Mouse (Mus musculus) adrenal gland, postnatal 25 days (tissue): ENCODE data around the gene Sac3d1. TPM values are rescaled to one million over a fixed set of nuclear protein-coding genes. Genes with fewer than 3 reads are reported as not detected.

Experiments used
- DNase-seq: peaks from one replicate; pipeline ENCODE4 v3.0.0; 2021; ENCODE audit warnings: mixed read lengths
- total RNA-seq: library from RNA; stranded (reverse); gene quantifications from 2 replicates; pipeline ENCODE4 v1.2.3, GENCODE M21; 2021

Gene Sac3d1
- total RNA-seq, 1 experiment from 2014 or later, result 19.5 TPM

- no peak for DNase-seq
Observed at GRCm38 (mm10) chr19:6118677-6119185, 281 bp upstream of the Sac3d1 start.

GRCm38 (mm10) chr19:6117346-6117985 lies 984 bp downstream of the Sac3d1 start:
- DNase-seq, result no peak

DNA sequence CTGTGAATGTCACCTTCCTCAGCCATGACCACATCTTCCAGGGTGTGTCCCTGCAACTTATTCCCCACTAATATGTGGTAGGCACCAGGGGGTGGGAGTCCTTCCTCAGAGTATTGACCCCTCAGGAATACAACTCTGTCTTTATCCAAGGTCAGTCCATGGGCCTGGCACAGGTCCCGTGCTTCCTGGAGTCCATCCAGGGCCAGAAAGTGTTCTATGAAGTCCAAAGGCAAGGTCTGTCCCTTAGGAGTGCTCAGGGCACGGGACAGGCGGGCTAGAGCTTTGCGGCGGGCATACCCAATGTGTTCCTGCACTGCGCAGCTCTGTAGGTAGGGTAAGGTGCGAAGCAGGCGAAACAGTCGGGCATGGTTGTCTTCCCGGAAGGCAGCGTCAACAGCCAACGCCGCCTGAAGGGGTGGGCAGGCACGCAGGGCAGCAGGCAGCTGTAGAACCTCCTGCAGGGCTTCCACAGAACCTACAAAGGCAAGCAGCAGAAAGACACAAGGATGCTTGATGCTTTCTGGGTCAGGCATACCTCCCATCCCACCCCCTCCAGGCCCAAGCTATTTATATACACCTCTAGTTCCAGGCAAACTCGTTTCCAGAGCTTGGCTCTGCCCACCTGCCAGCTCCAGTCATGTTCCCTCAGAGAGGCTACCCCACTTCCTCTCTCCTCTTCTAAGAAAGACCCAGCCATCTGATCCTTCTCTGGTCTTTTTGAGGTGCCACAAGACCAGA lies 2.2 kb downstream of the Sac3d1 start:
- peak; percentile 38 for DNase-seq

GRCm38 (mm10) chr19:6113116-6113515 lies 5.3 kb downstream of the Sac3d1 start:
- DNase-seq, result no peak

- no peak for DNase-seq
Observed at GRCm38 (mm10) chr19:6105586-6105985, 12.9 kb downstream of the Sac3d1 start, which contains the start of gene Naaladl1. Gene Naaladl1 (plus strand): TSS chr19:6105782.

DNA sequence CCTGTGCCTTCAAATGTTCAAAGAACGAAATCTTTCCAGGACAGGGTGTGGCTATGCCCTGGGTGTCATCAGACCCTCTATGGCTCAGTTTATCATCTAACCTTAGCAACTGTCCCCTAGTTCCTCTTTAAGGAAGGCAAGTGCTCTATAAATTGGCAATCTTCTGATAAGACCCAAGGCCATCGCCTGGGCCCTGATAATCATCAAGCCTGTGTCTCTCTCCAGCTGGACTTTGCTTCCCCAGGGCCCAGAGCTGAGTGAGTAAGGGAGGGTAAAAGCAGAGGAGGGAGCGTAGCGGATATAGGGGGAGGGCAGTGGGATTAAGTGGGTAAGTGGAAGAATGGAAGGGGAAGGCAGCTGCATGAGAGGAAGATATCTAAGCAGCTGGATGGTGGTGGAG lies 14.0 kb downstream of the Sac3d1 start:
- DNase-seq, result no peak

DNA sequence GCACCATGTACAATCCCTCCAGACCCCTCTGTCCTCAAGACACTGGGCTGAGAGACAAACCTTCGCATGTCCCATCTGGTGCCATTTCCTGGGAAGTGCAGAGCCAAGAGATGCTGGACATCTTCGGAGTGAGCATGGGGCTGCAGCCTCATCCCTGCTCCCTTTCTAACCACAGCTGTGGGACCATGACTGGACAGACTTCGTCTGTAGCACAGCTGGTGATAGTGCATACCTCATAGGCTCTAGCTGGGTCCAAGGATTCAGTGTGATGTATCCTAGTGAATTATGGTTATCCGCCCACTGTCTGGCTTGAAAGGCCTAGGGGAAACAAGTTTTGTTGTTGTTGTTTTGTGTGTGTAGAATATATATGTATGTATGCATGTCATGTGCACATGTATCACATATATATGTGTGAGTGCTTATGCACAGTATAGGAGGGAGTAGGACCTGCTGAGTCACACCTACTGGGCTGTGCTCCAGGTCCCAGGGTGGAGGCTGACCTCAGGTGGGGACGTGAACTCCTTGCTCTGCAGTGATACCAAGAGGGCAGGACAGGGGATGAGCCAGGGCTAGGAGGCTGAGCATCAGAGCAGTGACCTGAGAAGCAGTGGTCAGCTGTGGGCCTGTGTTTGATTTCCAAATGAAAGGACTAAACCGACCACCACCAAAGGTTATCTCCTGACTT lies 16.1 kb downstream of the Sac3d1 start:
- DNase-seq, result no peak

- DNase-seq, result no peak
Observed at GRCm38 (mm10) chr19:6101186-6101585, 17.3 kb downstream of the Sac3d1 start.

DNA sequence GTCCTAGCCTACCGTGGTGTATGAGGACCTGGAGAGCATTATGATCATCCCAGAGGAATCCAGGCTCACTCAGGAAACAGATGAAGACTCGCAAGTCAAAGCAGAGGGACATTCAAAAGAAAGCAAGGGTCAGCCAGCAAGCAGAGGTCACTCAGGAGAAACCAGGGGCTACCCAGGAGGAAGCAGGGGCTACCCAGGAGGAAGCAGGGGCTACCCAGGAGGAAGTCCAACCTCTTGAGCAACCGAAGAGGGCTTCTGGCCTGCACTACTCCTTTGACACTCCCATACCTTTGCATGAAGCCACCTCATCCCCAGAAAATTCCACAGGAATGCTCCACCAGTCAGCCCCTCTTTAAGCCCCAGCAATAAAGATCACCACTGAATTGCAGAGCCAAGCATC lies 20.6 kb downstream of the Sac3d1 start:
- DNase-seq, result no peak

DNA sequence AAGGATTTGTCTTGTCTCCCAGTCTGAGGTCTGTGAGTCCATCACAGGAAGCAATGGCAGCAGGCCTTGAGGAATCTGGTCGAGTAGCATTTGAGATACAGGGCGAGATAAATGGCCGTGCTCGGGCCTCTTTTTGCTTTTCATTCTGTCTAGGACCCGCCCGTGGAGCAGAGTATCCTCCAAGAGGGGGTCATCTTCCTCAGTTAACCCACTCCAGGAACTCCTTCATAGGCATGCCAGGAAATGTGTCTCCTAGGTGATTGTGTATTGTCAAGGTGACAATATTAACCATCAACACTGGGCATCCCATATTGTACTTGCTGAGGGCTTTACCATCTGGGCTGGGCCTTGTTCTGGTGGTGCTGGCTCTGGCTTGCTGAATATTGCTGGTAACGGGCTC lies 24.3 kb downstream of the Sac3d1 start, which contains the start of gene AC131692.1:
AC131692.1 (plus strand) TSS at position 301 of the 400 bp plus-strand sequence.
- no peak for DNase-seq

GRCm38 (mm10) chr19:6088841-6089240 lies 29.6 kb downstream of the Sac3d1 start:
- no peak for DNase-seq

DNA sequence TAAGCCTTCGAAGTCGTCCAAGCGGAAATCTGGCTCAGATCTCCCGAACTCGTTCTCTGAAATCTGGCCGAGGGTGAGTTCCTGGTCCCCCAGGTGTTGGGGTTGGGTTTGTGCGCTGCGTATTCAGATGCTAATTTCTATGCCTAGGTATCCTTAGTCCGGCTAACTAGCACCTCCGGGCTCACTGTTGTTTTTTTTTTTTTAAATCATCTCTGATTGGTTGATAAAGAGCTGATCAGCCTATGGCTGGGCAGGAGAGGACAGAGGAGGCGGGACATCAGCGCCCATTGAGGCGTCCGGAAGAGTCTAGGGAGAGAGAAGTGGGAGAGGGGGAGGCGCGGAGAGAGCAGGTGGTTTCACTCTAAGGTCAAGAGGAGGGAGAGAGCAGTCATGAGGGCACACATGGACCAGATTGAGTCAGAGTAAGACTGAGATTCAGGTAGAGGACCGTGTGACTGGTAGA lies 33.0 kb downstream of the Sac3d1 start:
- DNase-seq, result peak; percentile 48

DNA sequence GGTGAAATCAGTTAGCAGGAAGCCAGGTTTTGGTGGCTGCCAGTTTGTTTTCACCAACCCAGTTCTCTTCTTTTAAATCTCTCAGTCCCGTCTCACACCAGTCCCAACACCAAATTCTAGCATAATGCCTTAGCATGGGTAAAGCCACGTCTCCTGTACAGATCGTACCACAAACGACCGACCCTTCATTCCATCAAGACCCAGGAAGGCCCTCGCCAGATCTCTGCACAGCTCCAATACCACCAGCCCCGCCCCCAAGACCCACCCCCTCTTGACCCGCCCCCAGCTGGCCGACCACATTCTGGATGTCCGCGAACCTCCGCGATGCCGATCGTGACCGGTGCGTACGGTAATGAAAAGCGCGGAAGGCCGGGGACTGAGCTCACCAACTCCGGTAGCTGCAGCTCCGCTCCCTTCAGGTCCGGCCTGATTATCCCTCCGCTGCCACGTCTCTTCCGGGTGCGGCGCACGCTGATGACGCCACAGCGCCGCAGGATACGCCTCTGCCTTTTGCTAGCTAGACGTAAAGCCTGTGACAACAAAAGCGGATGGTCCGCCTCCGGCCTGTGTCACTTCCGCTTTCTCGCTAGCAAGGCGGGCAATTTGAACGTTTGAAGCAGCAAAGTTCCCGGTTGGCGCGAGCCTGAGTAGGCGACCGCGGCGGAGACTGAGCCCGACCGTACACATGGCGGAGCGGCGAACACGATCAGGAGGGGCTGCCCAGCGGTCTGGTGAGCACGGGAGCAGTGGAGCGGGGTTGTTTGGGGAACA lies 33.8 kb downstream of the Sac3d1 start, which contains the start of the genes Zfpl1 and Cdca5:
Zfpl1 (minus strand) TSS at position 479 of the 771 bp plus-strand sequence.
Cdca5 (plus strand) TSS at position 506 of the 771 bp plus-strand sequence.
- peak; percentile 94 for DNase-seq

DNA sequence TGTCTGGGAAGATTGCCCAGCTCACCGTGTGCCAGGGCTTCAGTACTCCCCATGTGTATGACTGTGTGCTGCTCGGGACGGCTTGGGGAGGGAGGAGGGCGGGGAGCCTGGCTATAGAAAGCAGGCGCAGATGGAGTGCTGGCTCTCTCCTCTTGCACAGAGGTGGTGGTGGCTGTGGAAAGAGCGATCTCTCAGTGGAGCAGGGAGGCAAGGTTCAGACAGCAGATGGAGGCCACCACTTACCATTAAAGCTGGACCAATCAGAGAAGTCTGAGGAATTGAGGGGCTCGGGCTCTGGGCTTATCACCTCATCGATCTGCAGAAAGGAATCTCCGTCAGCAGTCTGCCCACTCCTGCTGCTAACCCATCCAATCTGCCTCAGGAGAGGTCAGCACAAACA lies 36.3 kb downstream of the Sac3d1 start, which contains the start of gene Gm28374:
Gm28374 (minus strand) TSS at position 101 of the 400 bp plus-strand sequence.
- DNase-seq, result no peak

DNA sequence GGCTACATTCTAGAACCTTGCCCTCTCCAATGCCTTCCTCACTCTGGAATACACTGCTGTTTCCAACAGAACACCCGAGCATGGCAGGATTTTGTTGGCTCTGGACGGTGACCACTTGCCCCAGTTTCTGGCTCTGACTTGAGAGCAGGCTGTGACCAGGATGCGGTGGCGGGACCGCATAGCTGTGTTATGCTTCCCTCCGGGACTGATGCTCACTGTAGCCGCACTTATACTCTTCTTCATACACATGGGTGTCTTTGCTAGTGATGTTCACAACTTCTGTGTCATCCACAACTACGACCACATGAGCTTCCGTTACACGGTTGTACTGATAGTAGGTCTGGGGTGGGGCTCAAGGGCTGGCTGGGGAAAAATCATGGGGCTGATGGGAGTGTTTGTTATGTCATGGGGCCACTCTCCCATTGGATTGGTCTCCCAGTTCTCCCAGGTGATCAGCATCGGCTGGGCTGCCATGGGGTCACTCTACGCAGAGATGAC lies 38.4 kb downstream of the Sac3d1 start, which contains the start of gene Tmem262:
Tmem262 (plus strand) TSS at position 51 of the 498 bp plus-strand sequence.
- no peak for DNase-seq

- DNase-seq, result peak; percentile 72
Observed at GRCm38 (mm10) chr19:6076564-6077393, 41.7 kb downstream of the Sac3d1 start, which contains the start of gene Vps51. Gene Vps51 (minus strand): TSS chr19:6077231.

DNA sequence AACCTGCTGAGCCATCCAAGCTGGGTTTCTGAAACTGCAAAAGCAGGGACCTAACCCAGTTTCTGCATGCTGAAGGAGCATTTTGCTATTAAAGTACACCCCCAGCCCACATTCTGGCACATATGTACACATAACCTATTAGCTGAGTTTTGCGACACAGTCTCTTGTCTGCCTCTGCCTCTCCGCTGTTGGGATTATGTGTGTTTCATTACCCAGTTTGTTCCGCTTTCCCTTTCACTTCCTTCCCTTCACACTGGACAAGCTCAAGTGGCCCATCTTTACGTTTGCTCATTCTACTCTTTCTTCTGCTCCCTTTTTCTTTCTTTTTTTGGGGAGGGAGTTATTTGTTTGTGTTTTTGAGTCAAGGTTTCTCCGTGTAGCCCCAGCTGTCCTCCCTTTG lies 44.6 kb downstream of the Sac3d1 start:
- DNase-seq, result no peak

GRCm38 (mm10) chr19:6071261-6071660 lies 47.2 kb downstream of the Sac3d1 start:
- no peak for DNase-seq

- DNase-seq, result no peak
Observed at GRCm38 (mm10) chr19:6070571-6071250, 47.7 kb downstream of the Sac3d1 start.

DNA sequence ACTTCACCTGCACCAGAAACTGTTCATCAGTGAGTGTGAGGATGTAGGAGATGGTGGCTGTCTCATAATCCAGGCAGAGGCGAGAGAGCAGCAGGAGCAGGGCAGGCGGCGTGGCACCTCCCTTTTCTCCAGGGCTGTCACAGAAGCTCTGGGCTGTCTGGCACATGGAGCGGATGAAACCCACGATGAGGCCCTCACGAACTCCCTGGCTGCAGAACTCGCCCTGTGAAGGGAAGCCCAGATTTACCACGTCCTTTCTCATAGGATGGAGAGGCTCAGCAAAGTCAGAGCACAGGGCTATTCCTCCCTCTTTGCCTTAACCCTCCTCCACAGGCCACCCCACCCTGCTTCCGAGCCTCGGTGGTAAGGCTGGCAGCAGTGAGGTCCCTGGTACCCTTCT lies 48.6 kb downstream of the Sac3d1 start:
- DNase-seq, result no peak
